Mouse (Mus musculus): Measurements from ENCODE around the gene Pilrb2.

Gene Pilrb2

GRCm38 (mm10) chr5:137833500-137833899 lies 38.1 kb downstream of the Pilrb2 start:
- DNase-seq (ENCODE audit: low read depth, low spot score) = no peak

- DNase-seq (ENCODE audit: low read depth, low spot score) = no peak
Measured at GRCm38 (mm10) chr5:137831506-137831905, 40.1 kb downstream of the Pilrb2 start.

- DNase-seq (ENCODE audit: low read depth, low spot score) = no peak
Measured at GRCm38 (mm10) chr5:137831106-137831505, 40.5 kb downstream of the Pilrb2 start.

GRCm38 (mm10) chr5:137830238-137830637 lies 41.4 kb downstream of the Pilrb2 start:
- no peak for DNase-seq (ENCODE audit: low read depth, low spot score)

GRCm38 (mm10) chr5:137828694-137829093 lies 42.9 kb downstream of the Pilrb2 start:
- DNase-seq (ENCODE audit: low read depth, low spot score) = no peak

- DNase-seq (ENCODE audit: low read depth, low spot score) = no peak
Measured at GRCm38 (mm10) chr5:137826421-137826820, 45.2 kb downstream of the Pilrb2 start.

GRCm38 (mm10) chr5:137825971-137826370 lies 45.6 kb downstream of the Pilrb2 start:
- DNase-seq (ENCODE audit: low read depth, low spot score) = no peak

GRCm38 (mm10) chr5:137825030-137825429 lies 46.6 kb downstream of the Pilrb2 start:
- no peak for DNase-seq (ENCODE audit: low read depth, low spot score)

- no peak for DNase-seq (ENCODE audit: low read depth, low spot score)
Measured at GRCm38 (mm10) chr5:137823455-137824045, 48.1 kb downstream of the Pilrb2 start.

- no peak for DNase-seq (ENCODE audit: low read depth, low spot score)
Measured at GRCm38 (mm10) chr5:137822602-137823001, 49.0 kb downstream of the Pilrb2 start.

GRCm38 (mm10) chr5:137822126-137822525 lies 49.5 kb downstream of the Pilrb2 start:
- no peak for DNase-seq (ENCODE audit: low read depth, low spot score)

- DNase-seq (ENCODE audit: low read depth, low spot score) = no peak
Measured at GRCm38 (mm10) chr5:137817466-137818222, 54.0 kb downstream of the Pilrb2 start.

Data from brain, embryonic 18.5 days (tissue).